Mouse (Mus musculus): ENCODE data around the gene Usf1.

The Usf1 gene

DNA sequence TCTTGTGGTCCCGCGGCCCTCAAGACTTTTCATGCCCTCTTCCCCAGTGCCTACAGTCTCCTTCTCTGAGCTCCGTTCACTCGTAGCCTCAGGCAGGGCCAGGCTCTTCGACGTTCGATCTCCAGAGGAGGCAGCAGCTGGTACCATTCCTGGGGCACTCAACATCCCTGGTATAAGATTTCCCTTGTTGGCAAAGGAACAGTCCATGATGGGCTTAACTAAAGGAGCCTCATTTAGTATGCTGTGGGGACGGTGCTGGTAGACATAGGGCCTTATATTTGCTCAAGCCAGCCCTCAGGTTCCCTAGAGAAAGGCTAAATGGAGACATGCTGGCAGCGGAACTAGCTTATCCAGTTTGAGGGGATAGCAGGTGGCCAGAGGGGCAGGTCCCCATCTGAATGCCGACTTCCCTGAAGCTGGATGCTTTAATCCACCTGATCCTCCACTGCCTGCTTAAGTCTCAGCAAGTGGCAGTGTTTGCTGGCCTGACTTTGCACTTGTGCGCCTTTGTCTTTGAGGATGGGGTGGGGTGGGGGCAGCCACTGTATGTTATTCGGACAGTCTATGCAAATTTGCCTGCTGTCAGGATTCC lies 8.3 kb downstream of the Usf1 start:
- DNase-seq, result no peak

GRCm38 (mm10) chr1:171419905-171420304 lies 8.8 kb downstream of the Usf1 start:
- no peak for DNase-seq

GRCm38 (mm10) chr1:171422504-171423095 lies 11.5 kb downstream of the Usf1 start:
- peak; percentile 39 for DNase-seq

- DNase-seq, result no peak
Observed at GRCm38 (mm10) chr1:171424638-171425037, 13.5 kb downstream of the Usf1 start.

DNA sequence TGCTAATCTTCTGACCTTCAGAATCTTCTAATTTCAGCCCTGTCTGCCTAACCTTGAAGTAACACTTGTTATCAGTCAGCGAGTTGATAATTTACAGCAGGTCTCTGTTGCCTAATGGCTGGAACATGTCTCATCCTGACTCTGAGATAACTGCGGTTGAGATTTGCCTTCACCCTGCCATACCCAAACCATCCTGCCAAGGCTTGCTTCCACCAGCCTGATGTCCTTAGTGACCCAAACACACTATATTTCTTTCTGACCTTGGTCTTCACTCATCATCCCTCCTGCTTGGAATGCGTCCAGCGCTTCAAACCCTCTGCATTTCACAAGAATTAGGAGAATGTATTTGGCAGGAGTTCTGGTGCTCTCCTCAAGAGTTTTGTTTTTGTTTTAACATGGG lies 14.0 kb downstream of the Usf1 start:
- peak; percentile 54 for DNase-seq

GRCm38 (mm10) chr1:171432158-171432557 lies 21.0 kb downstream of the Usf1 start:
- no peak for DNase-seq

DNA sequence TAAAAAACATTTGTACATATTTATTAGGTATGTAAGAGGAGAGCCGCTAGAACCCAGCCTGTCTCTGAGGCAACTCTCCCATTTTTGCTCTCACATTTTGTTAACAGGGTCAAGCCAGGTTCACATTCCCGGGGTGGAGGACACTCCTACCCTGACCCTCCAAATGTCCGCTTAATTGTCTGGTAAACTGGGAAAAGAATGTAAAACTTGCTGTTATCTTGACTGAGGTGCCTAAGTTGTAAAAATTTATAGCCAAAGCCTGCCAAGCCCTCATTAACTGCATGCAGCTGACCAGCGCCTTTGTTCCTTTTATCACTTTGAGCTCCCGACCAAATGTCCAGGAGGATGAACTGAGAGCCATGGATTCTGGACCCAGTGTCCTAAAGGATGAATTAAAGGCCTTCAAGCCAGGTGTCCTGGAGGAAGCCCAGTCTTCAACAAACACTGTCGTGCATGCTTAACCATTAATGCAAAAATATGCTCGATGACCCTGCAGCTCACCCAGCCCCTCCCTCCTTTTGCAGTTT lies 24.2 kb downstream of the Usf1 start:
- DNase-seq, result no peak

DNA sequence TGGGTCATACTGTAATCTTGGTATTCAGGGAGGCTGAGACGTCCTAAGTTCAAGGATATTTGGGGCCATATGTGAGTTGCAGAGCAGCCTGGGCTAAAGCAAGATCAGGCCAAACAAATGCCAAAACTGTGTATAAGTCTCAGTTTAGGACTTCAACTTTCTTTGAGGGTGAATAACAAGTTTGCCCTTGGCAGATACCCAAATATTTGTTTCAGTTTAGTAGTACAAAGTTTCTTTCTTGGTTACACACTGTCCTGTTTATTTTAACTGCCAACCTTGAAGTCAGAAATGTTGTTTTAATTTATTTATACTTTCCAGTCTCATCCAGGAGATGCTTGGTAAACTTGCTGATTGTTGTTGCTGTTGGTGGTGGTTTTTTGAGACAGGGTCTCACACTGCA lies 24.9 kb downstream of the Usf1 start:
- DNase-seq, result no peak

- DNase-seq, result peak; percentile 93
Observed at GRCm38 (mm10) chr1:171437264-171438013, 26.3 kb downstream of the Usf1 start, which contains the start of gene F11r. Gene F11r (plus strand): TSS chr1:171437535.

- no peak for DNase-seq
Observed at GRCm38 (mm10) chr1:171438014-171438670, 27.0 kb downstream of the Usf1 start.

- DNase-seq, result no peak
Observed at GRCm38 (mm10) chr1:171439072-171439471, 28.0 kb downstream of the Usf1 start.

GRCm38 (mm10) chr1:171440025-171440725 lies 29.1 kb downstream of the Usf1 start:
- peak; percentile 81 for DNase-seq

DNA sequence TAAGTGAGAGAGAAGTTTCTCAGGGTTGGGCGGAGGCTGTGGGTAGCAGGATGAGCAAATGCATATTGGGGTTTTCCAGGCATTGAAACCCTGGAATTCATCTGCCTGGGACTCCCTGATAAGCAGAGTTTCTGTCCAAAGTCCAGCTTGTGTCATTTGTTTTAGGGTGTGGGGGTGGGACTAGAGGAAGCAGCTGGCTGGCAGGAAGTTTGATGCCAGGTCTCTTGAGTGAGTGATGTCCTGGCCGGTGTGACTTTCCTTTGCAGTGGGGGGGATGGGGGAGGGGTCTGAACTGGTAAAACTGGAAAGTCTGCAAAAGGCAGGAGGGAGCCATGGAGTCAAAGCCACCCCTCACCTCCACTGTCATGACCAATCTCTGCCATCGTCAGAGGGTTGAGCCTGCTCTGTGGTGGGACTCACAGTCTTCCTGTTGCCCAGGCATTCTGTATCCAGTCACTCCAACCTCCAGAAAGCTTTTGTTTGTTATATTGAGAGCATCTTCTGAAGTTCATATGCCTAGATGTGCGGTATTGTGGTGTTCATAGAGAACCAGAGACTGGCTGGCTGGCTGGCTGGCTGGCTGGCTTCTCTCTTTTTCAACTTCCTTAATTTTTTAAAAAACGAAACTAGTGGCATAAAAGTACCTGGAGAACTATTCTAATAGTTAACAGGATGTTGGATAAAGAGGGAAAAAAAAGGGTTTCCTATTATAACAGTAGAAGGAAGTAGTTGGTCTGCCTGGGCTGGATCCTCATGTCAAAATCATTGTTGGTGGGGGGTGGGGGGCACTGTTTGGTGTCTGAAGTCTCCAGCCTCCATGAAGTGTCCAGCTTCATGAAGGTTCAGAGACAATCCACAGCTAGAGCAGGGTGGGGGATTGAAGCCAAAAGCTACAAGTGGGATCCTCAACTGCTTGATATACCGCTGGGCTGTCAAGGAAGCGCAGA lies 30.6 kb downstream of the Usf1 start:
- DNase-seq, result no peak

GRCm38 (mm10) chr1:171442413-171442760 lies 31.3 kb downstream of the Usf1 start:
- DNase-seq, result no peak

DNA sequence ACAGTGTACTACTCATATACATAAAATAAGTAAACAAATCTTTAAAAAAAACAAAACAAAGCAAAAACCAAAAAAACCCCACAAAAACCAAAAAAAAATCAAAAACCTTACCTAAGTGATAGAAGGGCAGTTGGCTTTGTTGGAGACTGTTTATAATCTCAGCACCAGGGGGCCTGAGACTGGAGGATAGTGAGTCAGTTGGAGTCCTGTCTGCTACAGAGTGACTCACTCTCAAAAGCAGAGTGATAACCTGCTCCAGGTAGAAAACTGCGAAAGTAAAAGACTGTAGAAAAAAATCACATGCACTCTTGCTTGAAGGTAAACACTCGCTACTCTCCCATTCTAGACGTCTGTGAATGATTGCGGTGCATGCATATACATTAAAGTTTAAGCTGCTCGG lies 33.9 kb downstream of the Usf1 start:
- DNase-seq, result no peak

DNA sequence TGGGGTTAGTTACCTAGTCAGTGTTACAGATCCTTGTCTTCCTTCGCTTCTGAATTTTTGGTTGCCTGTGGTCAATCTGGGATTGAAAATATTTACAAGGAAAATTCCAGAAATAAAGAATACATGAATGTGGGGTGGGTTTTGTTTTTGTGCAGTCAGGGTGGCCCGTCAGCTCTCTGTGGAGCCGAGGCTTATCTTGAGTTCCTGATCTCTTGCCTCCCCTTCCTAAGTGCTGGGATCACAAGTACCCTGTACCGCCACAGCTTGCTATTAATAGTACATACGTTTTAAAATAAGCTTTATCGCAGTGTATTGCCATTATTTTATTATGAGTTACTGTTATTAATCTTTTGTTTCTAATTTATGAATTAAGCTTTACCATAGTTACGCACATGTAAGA lies 35.7 kb downstream of the Usf1 start:
- DNase-seq, result no peak

- DNase-seq, result no peak
Observed at GRCm38 (mm10) chr1:171447692-171448091, 36.6 kb downstream of the Usf1 start.

DNA sequence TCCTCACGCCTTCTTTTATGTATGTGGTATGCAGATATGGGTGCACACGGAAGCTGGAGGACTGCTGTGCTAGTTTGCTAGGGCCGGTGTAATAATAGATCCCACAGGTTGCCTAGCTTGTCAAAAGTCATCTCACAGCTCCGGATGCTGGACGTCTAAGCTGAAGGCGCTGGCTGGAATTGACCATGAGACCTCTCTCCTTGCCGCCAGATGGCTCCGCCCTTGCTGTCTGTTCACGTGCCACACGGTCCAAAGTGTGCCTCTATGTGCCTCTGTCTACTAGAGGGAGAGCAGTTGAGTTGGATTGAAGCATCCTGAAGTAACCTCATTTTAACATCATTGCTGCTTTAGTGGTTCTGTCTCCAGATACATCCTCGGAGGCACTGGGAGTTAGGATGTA lies 38.9 kb downstream of the Usf1 start:
- DNase-seq, result no peak

- no peak for DNase-seq
Observed at GRCm38 (mm10) chr1:171451001-171451400, 39.9 kb downstream of the Usf1 start.

DNA sequence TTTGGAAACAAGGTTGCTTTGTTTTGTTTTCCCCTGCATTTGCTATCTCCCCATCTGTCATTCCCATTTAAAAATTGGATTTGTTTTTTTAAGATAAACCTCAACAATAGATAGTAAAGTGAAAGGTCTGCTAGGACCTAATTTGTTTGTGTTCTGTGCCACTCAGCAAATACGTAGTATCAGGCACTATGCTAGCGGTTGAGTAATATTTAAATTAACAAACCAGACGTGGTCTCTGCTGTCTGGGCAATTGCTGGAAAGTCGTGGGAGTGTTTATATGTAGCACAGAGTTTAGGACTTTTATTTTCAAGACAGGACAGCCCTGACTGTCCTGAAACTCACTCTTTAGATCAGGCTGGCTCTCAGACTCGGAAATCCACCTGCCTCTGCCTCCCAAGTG lies 41.4 kb downstream of the Usf1 start:
- DNase-seq, result no peak

- no peak for DNase-seq
Observed at GRCm38 (mm10) chr1:171452923-171453322, 41.8 kb downstream of the Usf1 start.

DNA sequence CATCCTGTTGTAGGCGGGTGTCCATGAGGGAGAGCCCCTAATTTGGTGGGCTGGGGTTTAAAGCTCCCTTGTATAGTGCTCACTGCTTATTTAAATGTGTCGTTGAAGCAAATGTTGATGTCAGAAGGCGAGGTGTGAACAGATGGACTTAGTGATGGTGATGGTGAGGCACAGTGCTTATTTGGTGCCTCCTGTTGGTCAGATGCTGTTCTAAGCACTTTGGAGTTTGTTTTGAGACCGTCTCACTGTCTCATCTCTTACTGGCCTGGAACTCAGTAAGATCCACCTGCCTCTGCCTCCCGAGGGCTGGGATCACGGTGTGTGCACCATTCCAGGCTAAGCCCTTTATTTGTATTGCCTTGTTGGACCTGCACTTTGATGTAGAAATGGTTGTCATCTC lies 43.8 kb downstream of the Usf1 start:
- no peak for DNase-seq

All from lung, postnatal 14 days (tissue).